Mouse (Mus musculus) G1E (cell line): ENCODE measurements around the gene Caly. TPM values are rescaled to one million over a fixed set of nuclear protein-coding genes. Genes with fewer than 3 reads are reported as not detected.
A peak's percentile ranks its signal among the peaks of the same experiment; 100 is the strongest.

Experiments used
- ATAC-seq: 2 replicates; pipeline ENCODE4 v1.8.0; 2016; ENCODE audit warnings: mild to moderate bottlenecking; ENCODE audit not compliant: insufficient number of reproducible peaks, poor library complexity, low FRiP score, severe bottlenecking; ENCODE audit errors: extremely low read depth
- DNase-seq: peaks from one replicate; pipeline ENCODE4 v3.0.0; 2012; ENCODE audit warnings: low spot score
- H3K27me3 ChIP-seq: 2 replicates; pipeline ENCODE4 v1.6.1; 2012; ENCODE audit warnings: mild to moderate bottlenecking, low read length, inconsistent platforms; ENCODE audit not compliant: insufficient read depth
- H3K36me3 ChIP-seq: replicated peaks from 2 replicates; pipeline ENCODE3; 2012; ENCODE audit warnings: mild to moderate bottlenecking, inconsistent platforms
- H3K4me1 ChIP-seq: 2 replicates; pipeline ENCODE4 v1.6.1; 2012; ENCODE audit warnings: low read depth, low read length, inconsistent platforms, mixed read lengths; ENCODE audit not compliant: insufficient read depth
- H3K4me3 ChIP-seq: 2 replicates; pipeline ENCODE4 v1.5.1; 2012; ENCODE audit warnings: low read depth, mild to moderate bottlenecking, inconsistent platforms, low read length, moderate library complexity, mixed read lengths
- H3K9me3 ChIP-seq: replicated peaks from 2 replicates; pipeline ENCODE4 v1.6.1; 2012; ENCODE audit warnings: inconsistent platforms
- CTCF ChIP-seq: IDR thresholded peaks from 2 replicates; pipeline ENCODE4 v1.5.1; 2012; ENCODE audit warnings: low read depth, low read length, inconsistent platforms, mixed read lengths
- GATA1 ChIP-seq: IDR thresholded peaks from 2 replicates; pipeline ENCODE4 v1.6.1; 2012; ENCODE audit warnings: borderline replicate concordance, low read length, inconsistent platforms, mixed read lengths
- GATA2 ChIP-seq: IDR thresholded peaks from 2 replicates; pipeline ENCODE4 v1.6.1; 2012; ENCODE audit warnings: low read depth, low read length, inconsistent platforms, borderline replicate concordance
- POLR2AphosphoS5 ChIP-seq: IDR thresholded peaks from 2 replicates; pipeline ENCODE4 v1.6.1; 2012; ENCODE audit warnings: low read depth, low read length, inconsistent platforms; ENCODE audit not compliant: insufficient replicate concordance
- TAL1 ChIP-seq: conservative IDR thresholded peaks from 2 replicates; pipeline ENCODE4 v1.6.1; 2012; ENCODE audit warnings: low read depth, low read length, inconsistent platforms, mixed read lengths
- polyA plus RNA-seq: library from polyadenylated mRNA; stranded (reverse); fragments of >175 nt; gene quantifications from 2 replicates; pipeline ENCODE4 v1.2.3, GENCODE M21; 2012
- total RNA-seq, 2 experiments: library from RNA; stranded (forward) in 1 of 2; stranded (reverse) in 1 of 2; fragments of 200-1000 nt in 1 of 2; fragments of >200 nt in 1 of 2; fragmentation: Nextera tagmentation in 1 of 2; gene quantifications; 2 replicates each; pipeline ENCODE4 v1.2.3; 2014 to 2017

Gene Caly
- total and polyA plus RNA-seq, 3 experiments: not detected

DNA sequence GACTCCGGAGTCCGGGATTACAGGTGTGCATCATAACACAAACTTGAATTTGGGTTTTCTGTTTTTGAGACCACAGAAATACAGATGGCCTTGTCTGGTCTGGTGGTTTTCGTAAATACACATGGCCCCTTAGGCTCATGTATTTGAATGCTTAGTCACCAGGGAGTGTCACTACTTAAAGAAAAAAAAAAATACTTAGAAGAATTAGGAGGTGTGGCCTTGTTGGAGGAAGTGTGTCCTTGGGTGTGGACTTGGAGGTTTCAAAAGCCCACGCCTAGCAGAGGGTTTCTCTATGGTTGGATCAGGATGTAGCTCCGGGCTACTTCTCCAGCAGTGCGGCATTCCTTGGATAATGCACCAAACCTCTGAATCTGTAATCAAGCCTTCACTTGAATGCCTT, 4.7 kb downstream of the Caly start:
- peaks cover 25% of the 10 kb centered on the region for H3K27me3 ChIP-seq
- ATAC-seq: peak; percentile 67
- TF ChIP-seq POLR2AphosphoS5 (no peak), GATA1 (no peak), TAL1 (no peak), GATA2 (no peak), CTCF (no peak)
- no peak overlapping the region for H3K4me3 ChIP-seq
- H3K9me3 ChIP-seq: no peaks in the 10 kb centered on the region
- no peak for DNase-seq
- peaks cover 13% of the 10 kb centered on the region for H3K4me1 ChIP-seq
- H3K36me3 ChIP-seq: no peaks in the 10 kb centered on the region

- DNase-seq: no peak
- H3K36me3 ChIP-seq: no peaks in the 10 kb centered on the region
- no peak for ATAC-seq
- H3K27me3 ChIP-seq: peaks cover 19% of the 10 kb centered on the region
- no peak overlapping the region for H3K4me3 ChIP-seq
- H3K9me3 ChIP-seq: no peaks in the 10 kb centered on the region
- H3K4me1 ChIP-seq: no peaks in the 10 kb centered on the region
- TF ChIP-seq GATA1 (no peak), POLR2AphosphoS5 (no peak), TAL1 (no peak)
Measured at GRCm38 (mm10) chr7:140070042-140070711, 12.2 kb downstream of the Caly start.

DNA sequence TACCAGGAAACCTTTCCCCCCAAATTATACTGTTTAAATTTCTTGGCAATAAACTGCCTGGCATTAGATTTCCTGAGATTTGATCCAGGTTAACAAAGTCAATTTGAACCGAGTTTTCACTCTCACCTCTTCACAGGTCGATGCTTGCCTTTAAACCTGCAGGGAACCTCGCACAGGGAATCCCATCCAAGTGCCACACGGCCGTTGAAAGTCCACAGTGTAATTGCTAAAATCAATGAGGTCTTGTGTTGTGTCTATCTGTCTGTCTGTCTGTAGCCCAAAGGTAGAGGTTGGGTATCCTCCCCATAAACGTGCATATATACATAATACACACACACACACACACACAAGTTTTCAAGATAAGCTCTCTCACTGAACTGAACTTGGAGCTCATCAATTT, 15.0 kb downstream of the Caly start:
- ATAC-seq (no peak), DNase-seq (no peak)
- H3K4me3 ChIP-seq: no peak overlapping the region
- no peaks in the 10 kb centered on the region for H3K4me1 ChIP-seq
- no peaks in the 10 kb centered on the region for H3K9me3 ChIP-seq
- TF ChIP-seq GATA2 (no peak), TAL1 (no peak), CTCF (no peak), GATA1 (no peak), POLR2AphosphoS5 (no peak)
- no peaks in the 10 kb centered on the region for H3K36me3 ChIP-seq
- peaks cover 23% of the 10 kb centered on the region for H3K27me3 ChIP-seq

GRCm38 (mm10) chr7:140063092-140063491, 19.3 kb downstream of the Caly start:
- Histone ChIP-seq H3K4me3 (no peak overlapping the region), H3K9me3 (no peaks in the 10 kb centered on the region), H3K4me1 (no peaks in the 10 kb centered on the region), H3K36me3 (no peaks in the 10 kb centered on the region), H3K27me3 (peaks cover 44% of the 10 kb centered on the region)
- DNase-seq (no peak), ATAC-seq (0 out of 2 replicates have a peak, but pooled peaks have one; percentile 22)
- peak; percentile 64 for TF ChIP-seq CTCF
- no peak for TF ChIP-seq GATA1

DNA sequence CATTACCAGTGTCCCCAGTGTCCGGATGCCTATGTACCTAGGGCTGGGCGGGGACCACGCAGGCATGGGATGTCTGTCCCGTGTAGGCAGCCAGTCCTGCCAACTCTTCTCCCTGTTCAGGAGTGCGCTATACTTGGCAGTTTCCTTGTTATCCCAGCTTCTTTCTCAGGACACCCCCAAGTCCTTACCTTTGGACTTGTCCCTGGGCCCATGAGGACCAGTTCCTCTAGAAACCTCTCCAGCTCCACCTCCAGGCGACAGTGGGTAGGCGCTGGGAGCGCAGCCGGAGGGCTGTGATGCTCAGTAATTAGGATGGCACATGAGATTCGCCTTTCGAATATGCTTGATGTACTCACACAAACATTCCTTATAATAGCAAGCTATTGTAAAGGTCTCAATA, 20.0 kb downstream of the Caly start:
- TF ChIP-seq GATA2 (no peak), TAL1 (no peak), CTCF (no peak), GATA1 (no peak), POLR2AphosphoS5 (no peak)
- H3K36me3 ChIP-seq: no peaks in the 10 kb centered on the region
- H3K4me3 ChIP-seq: no peak overlapping the region
- H3K4me1 ChIP-seq: no peaks in the 10 kb centered on the region
- no peak for DNase-seq
- H3K27me3 ChIP-seq: peaks cover 52% of the 10 kb centered on the region
- H3K9me3 ChIP-seq: no peaks in the 10 kb centered on the region
- ATAC-seq: no peak

DNA sequence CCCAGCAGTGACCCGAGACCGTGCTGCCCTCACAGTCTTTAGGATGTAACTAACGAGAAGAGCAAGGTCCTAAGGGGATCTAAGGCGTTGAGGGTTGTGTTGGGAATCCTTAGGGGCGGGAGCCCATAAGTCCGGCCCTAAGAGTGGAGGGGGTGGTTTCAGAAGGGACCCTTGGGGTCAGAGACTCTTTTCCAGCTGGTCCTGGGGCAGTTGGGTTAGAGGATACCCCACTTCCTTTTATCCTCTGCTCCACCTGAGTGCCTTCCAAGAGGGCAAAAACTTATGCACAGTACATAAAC, 20.6 kb downstream of the Caly start:
- H3K4me1 ChIP-seq: no peaks in the 10 kb centered on the region
- TF ChIP-seq GATA2 (no peak), CTCF (no peak), GATA1 (no peak), TAL1 (no peak), POLR2AphosphoS5 (no peak)
- ATAC-seq (no peak), DNase-seq (no peak)
- H3K27me3 ChIP-seq: peaks cover 54% of the 10 kb centered on the region
- no peaks in the 10 kb centered on the region for H3K9me3 ChIP-seq
- H3K36me3 ChIP-seq: no peaks in the 10 kb centered on the region
- H3K4me3 ChIP-seq: no peak overlapping the region

- H3K36me3 ChIP-seq: no peaks in the 10 kb centered on the region
- H3K9me3 ChIP-seq: no peaks in the 10 kb centered on the region
- no peaks in the 10 kb centered on the region for H3K4me1 ChIP-seq
- no peak for TF ChIP-seq CTCF
- no peak for TF ChIP-seq GATA2
- H3K27me3 ChIP-seq: peaks cover 58% of the 10 kb centered on the region
- no peak overlapping the region for H3K4me3 ChIP-seq
- ATAC-seq: no peak
- no peak for DNase-seq
Measured at GRCm38 (mm10) chr7:140060936-140061831, 21.2 kb downstream of the Caly start.
